ENCODE assay signal across 23 mouse cellular contexts in genomic region chr19:50476774-50477173, GRCm38 (mm10).
A peak's percentile ranks its signal among the peaks of the same experiment; 100 is the strongest.
DNase-seq lines count a peak whose midpoint lies in the region; ATAC-seq lines count a peak whose summit lies in the region.
"Had no signal": no experiment of that assay in that cellular context is flagged by ENCODE, and none has a peak within 500 bp of the region (broad histone marks: within the 10 kb centered on the region; RNA-seq: fewer than 3 reads in every experiment).

No protein-coding gene starts in this region.

- H3K9ac ChIP-seq in kidney, embryonic 16.5 days (replicated peaks; ENCODE audit: low read length) = no peak overlapping the region
- H3K9ac ChIP-seq: heart, embryonic 13.5 days; hindbrain, embryonic 13.5 days had no signal

- no peak for DNase-seq in cerebellum, postnatal 4 days (ENCODE audit: low spot score in 2 of 2)
- peak; percentile 44 for DNase-seq in left cerebral cortex, postnatal 4 days
- DNase-seq in left cerebral cortex, postnatal 36 days (ENCODE audit: low spot score in 2 of 2) = no peak
- peak; percentile 28 for DNase-seq in cerebellum, adult 8-10 months
- peak; percentile 66 for DNase-seq in cerebellum, postnatal 36 days
- DNase-seq: adrenal gland, postnatal 25 days; gastrocnemius, postnatal 36 days; heart, adult 2 months; heart, postnatal 14 days; kidney, adult 2 months; kidney, postnatal 10 days; liver; lung, postnatal 4 days; right cerebral cortex, postnatal 14 days; thymus, postnatal 14 days had no signal

- no peaks in the 10 kb centered on the region for H3K4me1 ChIP-seq in kidney, embryonic 16.5 days (ENCODE audit: insufficient read depth, low read length)
- H3K4me1 ChIP-seq: embryonic facial prominence, embryonic 10.5 days; heart, embryonic 13.5 days; hindbrain, embryonic 13.5 days; limb, embryonic 10.5 days had no signal

- H3K4me2 ChIP-seq in kidney, embryonic 16.5 days (replicated peaks; ENCODE audit: low read depth, low read length) = no peak overlapping the region
- H3K4me2 ChIP-seq: heart, embryonic 13.5 days; hindbrain, embryonic 13.5 days had no signal

- H3K9me3 ChIP-seq in kidney, embryonic 16.5 days (ENCODE audit: low read length) = no peaks in the 10 kb centered on the region
- H3K9me3 ChIP-seq: embryonic facial prominence, embryonic 10.5 days; heart, embryonic 13.5 days; hindbrain, embryonic 13.5 days; limb, embryonic 10.5 days had no signal

- no peak overlapping the region for H3K4me3 ChIP-seq in kidney, embryonic 16.5 days (ENCODE audit: low read length)
- H3K4me3 ChIP-seq: embryonic facial prominence, embryonic 10.5 days; heart, adult 2 months; heart, embryonic 13.5 days; hindbrain, embryonic 13.5 days; left cerebral cortex, adult 2 months; limb, embryonic 10.5 days had no signal

- no peaks in the 10 kb centered on the region for H3K27me3 ChIP-seq in kidney, embryonic 16.5 days (ENCODE audit: insufficient read depth, low read length)
- H3K27me3 ChIP-seq: heart, embryonic 13.5 days; hindbrain, embryonic 13.5 days had no signal

- intact Hi-C loops in left cerebral cortex, postnatal 4 days (cut with DNase I) = no loop called here
- intact Hi-C loops in left cerebral cortex, postnatal 36 days (cut with DNase I) = no loop called here

- peak; percentile 58 for ATAC-seq in cerebellum, adult (ENCODE audit: insufficient number of reproducible peaks, low FRiP score, low TSS enrichment)
- no peak for ATAC-seq in erythroblast, adult 5-6 weeks (replicated peaks; ENCODE audit: low FRiP score, poor library complexity, severe bottlenecking)
- ATAC-seq in kidney, embryonic 16.5 days (ENCODE audit: low FRiP score, low TSS enrichment) = no peak

- no peaks in the 10 kb centered on the region for H3K36me3 ChIP-seq in kidney, embryonic 16.5 days (ENCODE audit: insufficient read depth, low read length)
- H3K36me3 ChIP-seq: embryonic facial prominence, embryonic 10.5 days; heart, embryonic 13.5 days; hindbrain, embryonic 13.5 days; limb, embryonic 10.5 days had no signal

- no peak overlapping the region for H3K27ac ChIP-seq in kidney, embryonic 16.5 days (ENCODE audit: low read length)
- H3K27ac ChIP-seq: embryonic facial prominence, embryonic 10.5 days; heart, adult 2 months; heart, embryonic 13.5 days; hindbrain, embryonic 13.5 days; left cerebral cortex, adult 2 months; limb, embryonic 10.5 days had no signal

- WGBS in kidney, embryonic 16.5 days = 91% methylated on average over 6 of the region's 6 CpGs

Comparison
In these comparisons a context has a peak if more than half of its experiments do, and no peak if none do; other contexts are left out.
1. DNase-seq: peak in left cerebral cortex, postnatal 4 days (single experiment), cerebellum, adult 8-10 months (single experiment) and cerebellum, postnatal 36 days (2 of 2); none in cerebellum, postnatal 4 days (0 of 2) and left cerebral cortex, postnatal 36 days (0 of 2).